Mouse (Mus musculus) neural tube, embryonic 11.5 days (tissue): ENCODE data around the gene Brd4. TPM values are rescaled to one million over a fixed set of nuclear protein-coding genes. Genes with fewer than 3 reads are reported as not detected.

ENCODE experiments used
- polyA plus RNA-seq: library from polyadenylated mRNA; unstranded; fragments of >200 nt; fragmentation: Nextera tagmentation; extraction: Ambion mirVana; gene quantifications from 2 replicates; pipeline ENCODE4 v1.2.1, GENCODE M21; 2014

The Brd4 gene
- polyA plus RNA-seq, 1 experiment from 2014 or later = 115 TPM

Other genes starting within 250 kb of the Brd4 start
- 49.1 and 50.9 TPM in 2 replicates for gene Rrp1b, start 248.6 kb downstream of the Brd4 start, polyA plus RNA-seq
- gene Hsf2bp, start 248.4 kb downstream of the Brd4 start, polyA plus RNA-seq = 0.49 and 0.69 TPM in 2 replicates
- 19.1 and 19.8 TPM in 2 replicates for gene Notch3, start 117.9 kb downstream of the Brd4 start, polyA plus RNA-seq
- gene Ephx3, start 95.2 kb downstream of the Brd4 start, polyA plus RNA-seq = not detected in 2 replicates
- gene Akap8, start 36.5 kb upstream of the Brd4 start, polyA plus RNA-seq = 50.6 and 51.8 TPM in 2 replicates
- 73.2 and 81.3 TPM in 2 replicates for gene Akap8l, start 65.9 kb upstream of the Brd4 start, polyA plus RNA-seq
- 43.8 and 47.2 TPM in 2 replicates for gene Wiz, start 104.7 kb upstream of the Brd4 start, polyA plus RNA-seq
- 0.42 and 0.82 TPM in 2 replicates for gene Rasal3, start 118.9 kb upstream of the Brd4 start, polyA plus RNA-seq
- gene Pglyrp2, start 139.4 kb upstream of the Brd4 start, polyA plus RNA-seq = not detected in 2 replicates
- 0.53 and 0.74 TPM in 2 replicates for gene Cyp4f39, start 168.0 kb upstream of the Brd4 start, polyA plus RNA-seq
- 6.6 TPM in 2 replicates for gene Cyp4f17, start 221.3 kb upstream of the Brd4 start, polyA plus RNA-seq